Mouse (Mus musculus) heart, postnatal 0 days (tissue): ENCODE measurements around the gene Cp. TPM values are rescaled to one million over a fixed set of nuclear protein-coding genes. Genes with fewer than 3 reads are reported as not detected.

Source experiments
- ATAC-seq: fragments of 200-750 bp; cut with Nextera tagmentation; 2 replicates; pipeline ENCODE4 v1.8.0; 2017; ENCODE audit warnings: low read depth, moderate number of reproducible peaks, moderate library complexity; ENCODE audit not compliant: insufficient read depth
- DNase-seq: peaks from one replicate; pipeline ENCODE4 v3.0.0-alpha.2; 2016; ENCODE audit warnings: low spot score
- H3K27ac ChIP-seq: fragments of 300-500 bp; sonication (generic); 2 replicates; pipeline ENCODE4 v1.5.1; 2014; ENCODE audit warnings: low read depth, mild to moderate bottlenecking
- H3K27me3 ChIP-seq: fragments of 300-500 bp; sonication (generic); 2 replicates; pipeline ENCODE4 v1.6.1; 2014; ENCODE audit warnings: low read length, mixed read lengths; ENCODE audit not compliant: control insufficient read depth, insufficient read depth
- H3K36me3 ChIP-seq: fragments of 300-500 bp; sonication (generic); replicated peaks from 2 replicates; pipeline ENCODE4 v1.6.1; 2014; ENCODE audit warnings: low read length, mixed read lengths; ENCODE audit not compliant: control insufficient read depth, insufficient read depth
- H3K4me1 ChIP-seq: fragments of 300-500 bp; sonication (generic); 2 replicates; pipeline ENCODE4 v1.6.1; 2014; ENCODE audit warnings: antibody characterized with exemption; ENCODE audit not compliant: control insufficient read depth, insufficient read depth
- H3K4me2 ChIP-seq: fragments of 300-500 bp; sonication (generic); 2 replicates; pipeline ENCODE4 v1.6.1; 2014; ENCODE audit warnings: low read depth, mild to moderate bottlenecking, low read length, moderate library complexity
- H3K4me3 ChIP-seq: fragments of 300-500 bp; sonication (generic); 2 replicates; pipeline ENCODE4 v1.5.1; 2014; ENCODE audit warnings: low read depth, low read length
- H3K9ac ChIP-seq: fragments of 300-500 bp; sonication (generic); replicated peaks from 2 replicates; pipeline ENCODE4 v1.6.1; 2014; ENCODE audit warnings: low read depth, low read length, mixed read lengths
- H3K9me3 ChIP-seq: fragments of 300-500 bp; sonication (generic); replicated peaks from 2 replicates; pipeline ENCODE4 v1.6.1; 2016; ENCODE audit warnings: low read length; ENCODE audit not compliant: control insufficient read depth
- CTCF ChIP-seq: IDR thresholded peaks from 2 replicates; pipeline ENCODE4 v1.5.1; 2016; ENCODE audit warnings: antibody characterized with exemption, control low read depth, low read depth
- EP300 ChIP-seq: IDR thresholded peaks from 2 replicates; pipeline ENCODE4 v1.6.1; 2016; ENCODE audit warnings: antibody characterized with exemption, low read depth
- WGBS: fragments of 180-500 bp; shearing (Covaris S2); extraction: QIAGEN DNeasy Blood & Tissue Kit; methylation state at CpG from one replicate; pipeline ENCODE4 v1.1.7; 2014; 5-methylcytosine and 5-hydroxymethylcytosine counted together
- polyA plus RNA-seq: library from polyadenylated mRNA; unstranded; fragments of >200 nt; fragmentation: Nextera tagmentation; extraction: Ambion mirVana; gene quantifications from 2 replicates; pipeline ENCODE4 v1.2.1, GENCODE M21; 2015
- total RNA-seq: library from RNA; depleted of rRNA; stranded (reverse); fragments of >200 nt; gene quantifications from 2 replicates; pipeline ENCODE4 v1.2.3, GENCODE M21; 2014; ENCODE audit warnings: low replicate concordance

Cp gene
- total and polyA plus RNA-seq, 2 experiments from 2014 or later = 7.0 to 19.0 TPM

- Histone ChIP-seq H3K9ac (no peak overlapping the region), H3K36me3 (no peaks in the 10 kb centered on the region), H3K4me2 (no peak overlapping the region), H3K9me3 (no peaks in the 10 kb centered on the region), H3K27ac (peak overlapping the region; percentile 61), H3K4me3 (no peak overlapping the region), H3K4me1 (peaks cover 10% of the 10 kb centered on the region; the same call in 1 of the 2 replicates), H3K27me3 (no peaks in the 10 kb centered on the region)
- TF ChIP-seq CTCF = no peak
- no peak for TF ChIP-seq EP300
- DNase-seq (no peak), ATAC-seq (no peak)
- WGBS = 54% methylated on average over 5 of the region's 5 CpGs
Measured at GRCm38 (mm10) chr3:19965239-19965638, 8.4 kb downstream of the Cp start.

- TF ChIP-seq CTCF (no peak), EP300 (no peak)
- DNase-seq (no peak), ATAC-seq (peak; percentile 69)
- Histone ChIP-seq H3K27me3 (no peaks in the 10 kb centered on the region), H3K4me1 (peaks cover 10% of the 10 kb centered on the region; the same call in 1 of the 2 replicates), H3K4me3 (no peak overlapping the region), H3K36me3 (no peaks in the 10 kb centered on the region), H3K4me2 (no peak overlapping the region), H3K9ac (no peak overlapping the region), H3K27ac (no peak overlapping the region; the same call in 1 of the 2 replicates), H3K9me3 (no peaks in the 10 kb centered on the region)
- 39% methylated on average over 4 of the region's 4 CpGs for WGBS
Measured at GRCm38 (mm10) chr3:19966072-19966471, 9.2 kb downstream of the Cp start.

- no peaks in the 10 kb centered on the region for H3K9me3 ChIP-seq
- 48% methylated on average over 4 of the region's 4 CpGs for WGBS
Measured at GRCm38 (mm10) chr3:19978474-19978873, 21.6 kb downstream of the Cp start.

GRCm38 (mm10) chr3:19981156-19981555 lies 24.3 kb downstream of the Cp start:
- DNase-seq (no peak), ATAC-seq (no peak)
- TF ChIP-seq EP300 (no peak), CTCF (no peak)
- Histone ChIP-seq H3K4me2 (no peak overlapping the region), H3K4me3 (no peak overlapping the region), H3K27me3 (no peaks in the 10 kb centered on the region), H3K27ac (no peak overlapping the region), H3K36me3 (no peaks in the 10 kb centered on the region), H3K4me1 (no peaks in the 10 kb centered on the region), H3K9me3 (no peaks in the 10 kb centered on the region), H3K9ac (no peak overlapping the region)
- WGBS = 89% methylated on average over 2 of the region's 2 CpGs

More at GRCm38 (mm10) chr3:19978474-19978873, 21.6 kb downstream of the Cp start:
- ATAC-seq (peak; percentile 63; the same call in 1 of the 2 replicates), DNase-seq (peak; percentile 51)
- no peak overlapping the region for H3K4me2 ChIP-seq
- H3K36me3 ChIP-seq = no peaks in the 10 kb centered on the region
- H3K4me1 ChIP-seq = no peaks in the 10 kb centered on the region
- H3K4me3 ChIP-seq = no peak overlapping the region
- no peak for TF ChIP-seq EP300
- H3K27ac ChIP-seq = no peak overlapping the region
- H3K27me3 ChIP-seq = no peaks in the 10 kb centered on the region
- no peak overlapping the region for H3K9ac ChIP-seq

- no peaks in the 10 kb centered on the region for H3K9me3 ChIP-seq
- no peak for ATAC-seq
Measured at GRCm38 (mm10) chr3:19982846-19983245, 26.0 kb downstream of the Cp start.

GRCm38 (mm10) chr3:19986123-19986522 lies 29.3 kb downstream of the Cp start:
- no peaks in the 10 kb centered on the region for H3K27me3 ChIP-seq
- no peak overlapping the region for H3K4me2 ChIP-seq
- no peak overlapping the region for H3K9ac ChIP-seq
- 49% methylated on average over 3 of the region's 3 CpGs for WGBS
- no peak overlapping the region for H3K27ac ChIP-seq
- H3K4me1 ChIP-seq = no peaks in the 10 kb centered on the region
- H3K4me3 ChIP-seq = no peak overlapping the region
- no peak for TF ChIP-seq EP300
- TF ChIP-seq CTCF = no peak
- no peaks in the 10 kb centered on the region for H3K9me3 ChIP-seq
- no peaks in the 10 kb centered on the region for H3K36me3 ChIP-seq
- ATAC-seq (no peak), DNase-seq (no peak)

More at GRCm38 (mm10) chr3:19982846-19983245, 26.0 kb downstream of the Cp start:
- no peak overlapping the region for H3K4me3 ChIP-seq
- H3K36me3 ChIP-seq = no peaks in the 10 kb centered on the region
- no peaks in the 10 kb centered on the region for H3K27me3 ChIP-seq
- no peak overlapping the region for H3K4me2 ChIP-seq
- no peak overlapping the region for H3K9ac ChIP-seq
- no peak overlapping the region for H3K27ac ChIP-seq
- TF ChIP-seq CTCF (no peak), EP300 (no peak)
- no peaks in the 10 kb centered on the region for H3K4me1 ChIP-seq
- no peak for DNase-seq
